Mouse (Mus musculus) liver, postnatal 0 days (tissue): ENCODE data around the gene Cldn10.
"Not testable (repeated sequence)": the region's sequence is repeated elsewhere in the genome, so short reads cannot be mapped to it uniquely, and the experiment has no call there.

Experiments
- CTCF ChIP-seq: sonication (generic); IDR thresholded peaks from 2 replicates; pipeline ENCODE4 v1.5.1; 2016; ENCODE audit warnings: antibody characterized with exemption, low read depth
- EP300 ChIP-seq: IDR thresholded peaks from 2 replicates; pipeline ENCODE4 v1.6.1; 2016; ENCODE audit warnings: antibody characterized with exemption, low read depth, mild to moderate bottlenecking

DNA sequence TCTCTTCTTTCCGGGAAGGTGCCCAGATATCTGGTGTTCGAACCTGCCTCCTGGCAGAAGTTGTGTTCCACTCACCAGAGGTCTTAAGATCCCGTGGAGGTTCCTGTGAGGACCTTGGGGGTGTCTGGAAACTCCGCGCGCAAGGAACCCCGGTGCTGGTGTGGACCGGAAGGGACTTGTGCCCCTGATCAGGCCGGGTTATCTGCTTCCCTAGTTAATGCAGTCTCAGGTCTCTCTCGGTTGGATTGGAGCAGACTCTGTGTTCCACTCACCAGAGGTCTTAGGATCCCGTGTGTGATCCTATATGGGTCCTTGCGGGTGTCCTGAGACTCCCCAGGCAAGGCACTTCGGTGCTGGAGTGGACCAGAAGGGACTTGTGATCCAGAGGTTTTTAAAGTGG is 24.3 kb upstream of the Cldn10 start:
- not testable (repeated sequence) for TF ChIP-seq EP300, CTCF
